Mouse (Mus musculus): ENCODE data around the gene Dnaja1. TPM values are rescaled to one million over a fixed set of nuclear protein-coding genes. Genes with fewer than 3 reads are reported as not detected.

Dnaja1 gene
- polyA plus RNA-seq, 1 experiment from 2014 or later = 370 TPM

- H3K4me1 ChIP-seq (ENCODE audit: control insufficient read depth, insufficient read depth, low read length) = no peaks in the 10 kb centered on the region
- H3K9me3 ChIP-seq (ENCODE audit: control insufficient read depth, low read depth, low read length) = no peaks in the 10 kb centered on the region
- no peak overlapping the region for H3K27ac ChIP-seq (ENCODE audit: low read length)
- no peak for ATAC-seq (ENCODE audit: insufficient number of reproducible peaks, insufficient read depth, low FRiP score, low read depth)
- peaks cover 50% of the 10 kb centered on the region for H3K36me3 ChIP-seq (ENCODE audit: control insufficient read depth, insufficient read depth, low read length)
- H3K27me3 ChIP-seq (ENCODE audit: control insufficient read depth, insufficient read depth, low read length) = no peaks in the 10 kb centered on the region
- 81% methylated on average over 11 of the region's 11 CpGs for WGBS
- H3K4me3 ChIP-seq (ENCODE audit: low read depth, low read length) = no peak overlapping the region
- no peak overlapping the region for H3K4me2 ChIP-seq (replicated peaks; ENCODE audit: low read depth, low read length)
- no peak overlapping the region for H3K9ac ChIP-seq (replicated peaks; ENCODE audit: low read depth, low read length)
These were observed 30.9 kb upstream of the Dnaja1 start for GRCm38 (mm10) chr4:40691100-40691499.

- peaks cover 3% of the 10 kb centered on the region; the same call in 1 of the 2 replicates for H3K4me1 ChIP-seq (ENCODE audit: control insufficient read depth, insufficient read depth, low read length)
- H3K27ac ChIP-seq (ENCODE audit: low read length) = no peak overlapping the region
- no peak overlapping the region for H3K9ac ChIP-seq (replicated peaks; ENCODE audit: low read depth, low read length)
- H3K9me3 ChIP-seq (ENCODE audit: control insufficient read depth, low read depth, low read length) = no peaks in the 10 kb centered on the region
- no peak for ATAC-seq (ENCODE audit: insufficient number of reproducible peaks, insufficient read depth, low FRiP score, low read depth)
- WGBS = 78% methylated on average over 7 of the region's 7 CpGs
- H3K4me2 ChIP-seq (replicated peaks; ENCODE audit: low read depth, low read length) = no peak overlapping the region
- no peak overlapping the region for H3K4me3 ChIP-seq (ENCODE audit: low read depth, low read length)
- no peaks in the 10 kb centered on the region for H3K27me3 ChIP-seq (ENCODE audit: control insufficient read depth, insufficient read depth, low read length)
- peaks cover 30% of the 10 kb centered on the region for H3K36me3 ChIP-seq (ENCODE audit: control insufficient read depth, insufficient read depth, low read length)
These were observed 24.9 kb upstream of the Dnaja1 start for GRCm38 (mm10) chr4:40697059-40697458.

DNA sequence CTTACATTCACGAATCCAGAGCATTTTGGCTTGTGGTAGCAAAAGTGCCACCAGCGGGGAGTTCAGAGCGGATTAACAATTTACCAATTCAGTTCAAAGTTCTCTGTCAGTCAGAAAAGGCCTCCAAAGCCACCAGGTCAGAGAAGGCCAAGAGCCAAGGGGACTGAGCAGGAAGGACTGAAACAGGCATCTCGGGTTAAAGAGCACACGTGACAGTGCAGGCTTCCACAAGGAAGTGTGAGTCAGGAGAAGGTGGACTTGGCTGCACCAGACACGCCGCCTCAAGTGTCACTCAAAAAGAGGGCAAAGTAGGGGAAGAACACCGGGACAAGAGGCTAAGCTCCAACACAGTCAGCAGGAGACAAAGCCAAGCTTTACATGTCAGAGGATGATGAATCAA lies 21.7 kb upstream of the Dnaja1 start:
- H3K9ac ChIP-seq (replicated peaks; ENCODE audit: low read depth, low read length) = no peak overlapping the region
- WGBS = 75% methylated on average over 8 of the region's 8 CpGs
- H3K27ac ChIP-seq (ENCODE audit: low read length) = no peak overlapping the region
- no peak overlapping the region for H3K4me3 ChIP-seq (ENCODE audit: low read depth, low read length)
- no peaks in the 10 kb centered on the region for H3K9me3 ChIP-seq (ENCODE audit: control insufficient read depth, low read depth, low read length)
- no peak overlapping the region for H3K4me2 ChIP-seq (replicated peaks; ENCODE audit: low read depth, low read length)
- peaks cover 14% of the 10 kb centered on the region; the same call in 1 of the 2 replicates for H3K4me1 ChIP-seq (ENCODE audit: control insufficient read depth, insufficient read depth, low read length)
- no peaks in the 10 kb centered on the region for H3K27me3 ChIP-seq (ENCODE audit: control insufficient read depth, insufficient read depth, low read length)
- no peak for ATAC-seq (ENCODE audit: insufficient number of reproducible peaks, insufficient read depth, low FRiP score, low read depth)
- H3K36me3 ChIP-seq (ENCODE audit: control insufficient read depth, insufficient read depth, low read length) = peaks cover 8% of the 10 kb centered on the region

DNA sequence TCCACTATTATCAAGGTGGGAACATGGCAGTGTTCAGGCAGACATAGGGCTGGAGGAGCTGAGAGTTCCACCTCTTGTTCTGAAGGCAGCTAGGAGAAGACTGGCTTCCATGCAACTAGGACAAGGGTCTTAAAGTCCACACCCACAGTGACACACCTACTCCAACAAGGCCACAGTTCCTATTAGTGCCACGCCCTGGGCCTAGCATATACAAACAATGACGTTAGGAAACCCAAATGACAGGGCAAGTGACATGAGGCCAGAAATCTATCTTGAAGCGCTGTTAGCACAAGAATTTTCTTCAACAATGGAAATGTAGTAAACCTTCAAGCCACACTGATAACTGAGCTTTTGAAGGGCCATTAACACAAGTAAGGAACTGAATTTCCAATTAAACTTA lies 20.2 kb upstream of the Dnaja1 start:
- Histone ChIP-seq H3K4me1 (ENCODE audit: control insufficient read depth, insufficient read depth, low read length) (peaks cover 14% of the 10 kb centered on the region; the same call in 1 of the 2 replicates), H3K9ac (replicated peaks; ENCODE audit: low read depth, low read length) (no peak overlapping the region; the same call in 1 of the 2 replicates), H3K9me3 (ENCODE audit: control insufficient read depth, low read depth, low read length) (no peaks in the 10 kb centered on the region), H3K27me3 (ENCODE audit: control insufficient read depth, insufficient read depth, low read length) (no peaks in the 10 kb centered on the region), H3K36me3 (ENCODE audit: control insufficient read depth, insufficient read depth, low read length) (no peaks in the 10 kb centered on the region), H3K27ac (ENCODE audit: low read length) (peak overlapping the region; percentile 96; the same call in 1 of the 2 replicates), H3K4me2 (replicated peaks; ENCODE audit: low read depth, low read length) (peak overlapping the region; percentile 73), H3K4me3 (ENCODE audit: low read depth, low read length) (peak overlapping the region; percentile 45)
- WGBS = 69% methylated on average over 3 of the region's 3 CpGs
- no peak for ATAC-seq (ENCODE audit: insufficient number of reproducible peaks, insufficient read depth, low FRiP score, low read depth)

DNA sequence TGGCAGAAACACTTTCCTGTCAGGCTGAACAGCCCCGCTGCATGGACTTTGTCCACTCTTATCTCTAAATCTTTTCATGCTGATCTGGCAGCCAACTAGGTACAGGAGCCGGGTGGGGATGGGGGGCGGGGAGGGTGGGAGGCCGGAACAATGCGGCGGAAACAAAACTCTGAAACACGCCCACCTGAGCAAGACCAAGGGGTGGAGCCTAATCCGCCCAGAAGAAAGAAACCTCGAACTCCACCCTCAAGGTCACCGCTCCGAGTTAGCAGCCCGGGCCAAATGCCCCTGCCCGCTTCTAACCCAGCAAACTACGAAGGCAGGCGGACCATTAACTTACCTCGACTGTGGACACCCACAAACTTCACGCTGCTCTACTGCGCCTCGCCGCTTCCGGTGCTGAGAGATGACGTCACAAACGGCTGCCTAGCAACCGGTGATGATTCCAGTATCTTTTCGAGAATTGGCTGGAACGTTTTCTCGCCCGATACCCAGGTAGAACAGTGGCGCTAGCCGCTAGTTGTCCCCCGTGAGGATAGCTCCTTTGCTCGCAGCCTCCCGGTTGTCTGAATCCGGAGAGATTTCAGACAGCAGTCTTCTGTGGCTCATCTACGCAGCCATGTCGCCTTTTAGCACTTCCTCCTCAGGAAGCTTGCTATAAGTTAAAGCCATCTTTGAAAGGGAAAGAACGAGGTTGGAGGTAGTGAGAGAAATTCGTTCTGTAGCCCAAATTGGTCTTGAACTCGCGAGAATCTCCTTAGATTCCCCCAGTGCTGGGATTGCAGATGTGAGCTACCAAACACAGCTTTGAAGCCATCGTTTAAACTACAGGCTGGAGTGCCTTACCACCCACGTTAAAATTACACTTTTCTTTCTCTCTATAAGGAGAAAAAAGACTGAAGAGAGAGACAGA lies 18.9 kb upstream of the Dnaja1 start, which contains the start of gene Aptx:
TSS of gene Aptx (minus strand) at position 398 of the 913 bp plus-strand sequence.
- H3K9me3 ChIP-seq (ENCODE audit: control insufficient read depth, low read depth, low read length) = no peaks in the 10 kb centered on the region
- peak; percentile 92 for ATAC-seq (ENCODE audit: insufficient number of reproducible peaks, insufficient read depth, low FRiP score, low read depth)
- no peaks in the 10 kb centered on the region for H3K27me3 ChIP-seq (ENCODE audit: control insufficient read depth, insufficient read depth, low read length)
- peak within 1 kb of the TSS; percentile 43 for H3K9ac ChIP-seq (replicated peaks; ENCODE audit: low read depth, low read length)
- under 1% methylated on average over 42 of the region's 42 CpGs for WGBS
- peak within 1 kb of the TSS; percentile 45 for H3K4me3 ChIP-seq (ENCODE audit: low read depth, low read length)
- no peaks in the 10 kb centered on the region for H3K36me3 ChIP-seq (ENCODE audit: control insufficient read depth, insufficient read depth, low read length)
- H3K4me2 ChIP-seq (replicated peaks; ENCODE audit: low read depth, low read length) = peak within 1 kb of the TSS; percentile 73
- peaks cover 14% of the 10 kb centered on the region; the same call in 1 of the 2 replicates for H3K4me1 ChIP-seq (ENCODE audit: control insufficient read depth, insufficient read depth, low read length)
- H3K27ac ChIP-seq (ENCODE audit: low read length) = peak within 1 kb of the TSS; percentile 96

DNA sequence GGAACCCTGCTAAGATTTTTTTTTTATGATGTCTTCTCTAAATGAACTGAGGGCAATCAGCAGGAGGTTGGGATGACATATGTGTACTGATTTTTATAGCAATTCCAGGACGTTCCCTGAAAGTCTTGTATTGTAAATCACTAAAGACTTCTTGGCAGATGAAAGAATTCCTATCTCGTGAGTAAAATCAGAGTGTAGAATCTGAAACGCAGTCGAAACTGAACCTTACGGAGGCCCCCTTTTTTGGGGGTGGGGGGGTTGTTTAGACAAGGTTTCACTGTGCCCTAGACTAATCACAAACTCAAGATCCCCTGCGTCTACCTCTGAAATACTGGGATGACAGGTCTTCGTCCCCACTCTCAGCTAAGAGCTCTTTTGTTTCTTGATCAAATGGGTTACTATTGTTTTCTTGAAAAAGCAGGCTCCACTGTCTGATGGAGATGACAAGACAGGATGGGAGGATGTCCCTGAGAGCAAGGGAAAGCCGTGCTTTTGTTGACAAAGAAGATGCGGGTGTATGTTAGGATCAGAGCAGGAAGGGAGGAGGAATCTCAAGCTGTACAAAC lies 18.2 kb upstream of the Dnaja1 start:
- ATAC-seq (ENCODE audit: insufficient number of reproducible peaks, insufficient read depth, low FRiP score, low read depth) = no peak
- Histone ChIP-seq H3K9ac (replicated peaks; ENCODE audit: low read depth, low read length) (no peak overlapping the region), H3K27ac (ENCODE audit: low read length) (peak overlapping the region; percentile 96), H3K4me1 (ENCODE audit: control insufficient read depth, insufficient read depth, low read length) (peaks cover 14% of the 10 kb centered on the region; the same call in 1 of the 2 replicates), H3K36me3 (ENCODE audit: control insufficient read depth, insufficient read depth, low read length) (no peaks in the 10 kb centered on the region), H3K4me3 (ENCODE audit: low read depth, low read length) (peak overlapping the region; percentile 45), H3K4me2 (replicated peaks; ENCODE audit: low read depth, low read length) (peak overlapping the region; percentile 60), H3K9me3 (ENCODE audit: control insufficient read depth, low read depth, low read length) (no peaks in the 10 kb centered on the region), H3K27me3 (ENCODE audit: control insufficient read depth, insufficient read depth, low read length) (no peaks in the 10 kb centered on the region)
- WGBS = 16% methylated on average over 9 of the region's 9 CpGs

GRCm38 (mm10) chr4:40717141-40717540 lies 4.8 kb upstream of the Dnaja1 start:
- no peaks in the 10 kb centered on the region for H3K27me3 ChIP-seq (ENCODE audit: control insufficient read depth, insufficient read depth, low read length)
- no peak for ATAC-seq (ENCODE audit: insufficient number of reproducible peaks, insufficient read depth, low FRiP score, low read depth)
- no peak overlapping the region for H3K4me2 ChIP-seq (replicated peaks; ENCODE audit: low read depth, low read length)
- no peak overlapping the region for H3K27ac ChIP-seq (ENCODE audit: low read length)
- H3K9ac ChIP-seq (replicated peaks; ENCODE audit: low read depth, low read length) = no peak overlapping the region
- no peaks in the 10 kb centered on the region for H3K36me3 ChIP-seq (ENCODE audit: control insufficient read depth, insufficient read depth, low read length)
- peaks cover 7% of the 10 kb centered on the region; the same call in 1 of the 2 replicates for H3K4me1 ChIP-seq (ENCODE audit: control insufficient read depth, insufficient read depth, low read length)
- H3K9me3 ChIP-seq (ENCODE audit: control insufficient read depth, low read depth, low read length) = no peaks in the 10 kb centered on the region
- no peak overlapping the region for H3K4me3 ChIP-seq (ENCODE audit: low read depth, low read length)
- WGBS = 89% methylated on average over 3 of the region's 3 CpGs

GRCm38 (mm10) chr4:40720910-40721309 lies 1.0 kb upstream of the Dnaja1 start:
- WGBS = 95% methylated on average over 8 of the region's 8 CpGs
- no peak for ATAC-seq (ENCODE audit: insufficient number of reproducible peaks, insufficient read depth, low FRiP score, low read depth)
- peaks cover 18% of the 10 kb centered on the region for H3K4me1 ChIP-seq (ENCODE audit: control insufficient read depth, insufficient read depth, low read length)
- H3K36me3 ChIP-seq (ENCODE audit: control insufficient read depth, insufficient read depth, low read length) = peaks cover 14% of the 10 kb centered on the region
- H3K9ac ChIP-seq (replicated peaks; ENCODE audit: low read depth, low read length) = no peak overlapping the region
- H3K27ac ChIP-seq (ENCODE audit: low read length) = peak overlapping the region; percentile 100
- no peak overlapping the region for H3K4me2 ChIP-seq (replicated peaks; ENCODE audit: low read depth, low read length)
- no peak overlapping the region for H3K4me3 ChIP-seq (ENCODE audit: low read depth, low read length)
- no peaks in the 10 kb centered on the region for H3K9me3 ChIP-seq (ENCODE audit: control insufficient read depth, low read depth, low read length)
- H3K27me3 ChIP-seq (ENCODE audit: control insufficient read depth, insufficient read depth, low read length) = no peaks in the 10 kb centered on the region

Measured in stomach, embryonic 14.5 days (tissue).